Mouse (Mus musculus) spleen, adult 2 months (tissue): ENCODE measurements around the gene Fam174b.

ENCODE experiments used
- CTCF ChIP-seq: fragments of 200-500 bp; IDR thresholded peaks from 2 replicates; pipeline ENCODE4 v1.5.1; 2011; ENCODE audit warnings: mild to moderate bottlenecking, inconsistent platforms; ENCODE audit not compliant: insufficient read depth, insufficient read length, insufficient replicate concordance; ENCODE audit errors: extremely low read depth
- POLR2A ChIP-seq: fragments of 200-500 bp; IDR thresholded peaks from 2 replicates; pipeline ENCODE4 v1.6.1; 2011; ENCODE audit warnings: low read depth, low read length, inconsistent platforms

- no peak for TF ChIP-seq CTCF
- no peak for TF ChIP-seq POLR2A
Observed at GRCm38 (mm10) chr7:73814454-73814853, 74.4 kb downstream of the Fam174b start.
